9 mouse cellular contexts compared by ENCODE assay signal in the genomic region with DNA sequence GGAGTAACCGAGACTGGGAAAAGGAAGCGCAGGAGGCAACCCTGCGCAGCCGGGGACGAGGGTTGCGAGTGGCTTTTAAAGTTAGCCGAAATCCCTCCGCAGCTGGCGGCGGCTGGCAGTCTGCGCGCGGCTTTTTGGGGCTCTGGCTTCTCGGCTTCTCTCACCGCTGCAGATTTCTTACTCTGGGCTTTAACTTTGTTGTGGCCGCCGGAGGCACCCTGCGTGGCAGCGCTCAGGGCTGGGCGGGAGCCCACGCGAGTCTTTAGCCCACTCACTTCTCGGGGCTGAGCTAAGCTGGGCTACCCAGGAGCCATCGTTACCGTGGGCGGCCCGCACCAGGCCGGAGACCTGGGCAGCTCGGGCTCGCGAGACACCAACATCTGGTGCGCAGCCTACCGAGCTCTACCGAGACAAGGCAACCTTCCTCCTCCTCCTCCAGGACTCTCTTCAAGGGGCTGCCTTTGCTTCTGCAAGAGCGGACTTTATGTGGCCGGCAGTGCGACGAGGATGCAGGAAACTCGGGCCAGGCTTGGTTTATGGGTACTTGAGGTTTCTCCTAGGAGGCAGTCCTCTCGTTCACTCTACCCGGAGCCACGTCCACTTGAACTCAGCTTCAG. TPM values are rescaled to one million over a fixed set of nuclear protein-coding genes. Genes with fewer than 3 reads are reported as not detected.
DNase-seq lines count a peak whose midpoint lies in the region; ATAC-seq lines count a peak whose summit lies in the region.
"Had no signal": no experiment of that assay in that cellular context is flagged by ENCODE, and none has a peak within 500 bp of the region (broad histone marks: within the 10 kb centered on the region; RNA-seq: fewer than 3 reads in every experiment).

No protein-coding gene starts in this region.

- DNase-seq in heart, postnatal 36 days = no peak
- peak; percentile 38 for DNase-seq in brain, adult 2 months (ENCODE audit: low read depth, low spot score)
- no peak for DNase-seq in forebrain, embryonic 14.5 days (ENCODE audit: low spot score)
- DNase-seq in urinary bladder, postnatal 4 days (ENCODE audit: low spot score in 2 of 2) = no peak
- DNase-seq in retina, postnatal 1 day = no peak
- no peak for DNase-seq in urinary bladder, postnatal 36 days (ENCODE audit: low spot score in 2 of 2)
- DNase-seq: layer of hippocampus, adult 9-11 months had no signal

- H3K27ac ChIP-seq in heart, embryonic 15.5 days = no peak overlapping the region
- peak overlapping the region; percentile 94 for H3K27ac ChIP-seq in forebrain, embryonic 14.5 days (ENCODE audit: low read depth, low read length)
- H3K27ac ChIP-seq in midbrain, embryonic 12.5 days (replicated peaks) = 0 out of 2 replicates have a peak overlapping the region, but pooled peaks have one; percentile 30

- H3K4me2 ChIP-seq in heart, embryonic 15.5 days = peak overlapping the region; percentile 60
- peak overlapping the region; percentile 61 for H3K4me2 ChIP-seq in forebrain, embryonic 14.5 days (ENCODE audit: low read length)
- peak overlapping the region; percentile 86 for H3K4me2 ChIP-seq in midbrain, embryonic 12.5 days (replicated peaks)

- peaks cover 100% of the 10 kb centered on the region for H3K27me3 ChIP-seq in heart, embryonic 15.5 days
- peaks cover 88% of the 10 kb centered on the region for H3K27me3 ChIP-seq in forebrain, embryonic 14.5 days (replicated peaks; ENCODE audit: control insufficient read depth, insufficient read depth, low read length)
- peaks cover 98% of the 10 kb centered on the region for H3K27me3 ChIP-seq in midbrain, embryonic 12.5 days

- H3K9ac ChIP-seq in heart, embryonic 15.5 days = no peak overlapping the region
- peak overlapping the region; percentile 77 for H3K9ac ChIP-seq in forebrain, embryonic 14.5 days (ENCODE audit: low read length)
- peak overlapping the region; percentile 68; the same call in 1 of the 2 replicates for H3K9ac ChIP-seq in midbrain, embryonic 12.5 days (replicated peaks)

- ATAC-seq in heart, embryonic 15.5 days (replicated peaks; ENCODE audit: insufficient number of reproducible peaks, insufficient read depth, low FRiP score, low read depth) = no peak
- ATAC-seq in forebrain, embryonic 14.5 days = no peak
- no peak for ATAC-seq in midbrain, embryonic 12.5 days (ENCODE audit: low FRiP score, low read depth)

- H3K9me3 ChIP-seq in heart, embryonic 15.5 days (replicated peaks) = no peaks in the 10 kb centered on the region
- no peaks in the 10 kb centered on the region for H3K9me3 ChIP-seq in forebrain, embryonic 14.5 days (replicated peaks; ENCODE audit: control insufficient read depth, low read length)
- no peaks in the 10 kb centered on the region for H3K9me3 ChIP-seq in midbrain, embryonic 12.5 days

- H3K4me3 ChIP-seq in heart, embryonic 15.5 days = peak overlapping the region; percentile 36
- peak overlapping the region; percentile 50 for H3K4me3 ChIP-seq in forebrain, embryonic 14.5 days (ENCODE audit: low read depth, low read length)
- peak overlapping the region; percentile 54 for H3K4me3 ChIP-seq in midbrain, embryonic 12.5 days

- H3K36me3 ChIP-seq in heart, embryonic 15.5 days = no peaks in the 10 kb centered on the region
- no peaks in the 10 kb centered on the region for H3K36me3 ChIP-seq in forebrain, embryonic 14.5 days (ENCODE audit: control insufficient read depth, insufficient read depth, low read length)
- H3K36me3 ChIP-seq in midbrain, embryonic 12.5 days = no peaks in the 10 kb centered on the region

- intact Hi-C loops in heart, postnatal 36 days (cut with DNase I) = loop anchor here (5.0 kb wide), 1 partner anchor 211 kb away; no protein-coding TSS in a partner anchor

- peaks cover 32% of the 10 kb centered on the region for H3K4me1 ChIP-seq in heart, embryonic 15.5 days (replicated peaks)
- peaks cover 26% of the 10 kb centered on the region for H3K4me1 ChIP-seq in forebrain, embryonic 14.5 days (ENCODE audit: control insufficient read depth, insufficient read depth, low read length)
- H3K4me1 ChIP-seq in midbrain, embryonic 12.5 days = peaks cover 75% of the 10 kb centered on the region

- WGBS in heart, embryonic 15.5 days = under 1% methylated on average over 42 of the region's 42 CpGs
- WGBS in forebrain, embryonic 14.5 days = under 1% methylated on average over 42 of the region's 42 CpGs
- under 1% methylated on average over 42 of the region's 42 CpGs for WGBS in midbrain, embryonic 12.5 days

RNA-seq across cellular contexts. Expression of a gene that starts 1.1 kb away (rescaled TPM):
- polyA plus RNA-seq in heart, embryonic 15.5 days (2015; fragmentation: Nextera tagmentation; extraction: Ambion mirVana) = 0.14 and 0.15 TPM in 2 replicates
- under 1 TPM; 0.05 to 0.25 TPM for total RNA-seq in heart, postnatal 36 days (2021)
- 4.3 and 5.7 TPM in 2 replicates for polyA plus RNA-seq in forebrain, embryonic 14.5 days (2014; fragmentation: Nextera tagmentation; extraction: Ambion mirVana)
- 1.5 and 1.7 TPM in 2 replicates for polyA plus RNA-seq in midbrain, embryonic 12.5 days (2016; fragmentation: Nextera tagmentation; extraction: Ambion mirVana)
